ENCODE assay signal across 7 mouse cellular contexts in genomic region chr10:14055533-14055981, GRCm38 (mm10).
A peak's percentile ranks its signal among the peaks of the same experiment; 100 is the strongest.
DNase-seq lines count a peak whose midpoint lies in the region; ATAC-seq and TF ChIP-seq lines count a peak whose summit lies in the region.

No protein-coding gene starts in this region.

- H3K4me3 ChIP-seq in lung, embryonic 16.5 days (ENCODE audit: low read length): no peak overlapping the region
- H3K4me3 ChIP-seq in cerebellum, adult 2 months (replicated peaks; ENCODE audit: insufficient read depth, low read depth, low read length): no peak overlapping the region
- no peak overlapping the region for H3K4me3 ChIP-seq in intestine, embryonic 16.5 days (ENCODE audit: low read length)
- no peak overlapping the region for H3K4me3 ChIP-seq in neural tube, embryonic 15.5 days (replicated peaks)

- H3K9ac ChIP-seq in lung, embryonic 16.5 days (ENCODE audit: low read length): no peak overlapping the region
- H3K9ac ChIP-seq in intestine, embryonic 16.5 days (ENCODE audit: low read depth, low read length): no peak overlapping the region
- H3K9ac ChIP-seq in neural tube, embryonic 15.5 days (replicated peaks): no peak overlapping the region

- no peak overlapping the region for H3K4me2 ChIP-seq in lung, embryonic 16.5 days (ENCODE audit: low read depth, low read length)
- no peak overlapping the region for H3K4me2 ChIP-seq in intestine, embryonic 16.5 days (ENCODE audit: low read depth, low read length)
- no peak overlapping the region for H3K4me2 ChIP-seq in neural tube, embryonic 15.5 days

- no peaks in the 10 kb centered on the region for H3K9me3 ChIP-seq in lung, embryonic 16.5 days (ENCODE audit: control insufficient read depth, low read length)
- no peaks in the 10 kb centered on the region for H3K9me3 ChIP-seq in intestine, embryonic 16.5 days (ENCODE audit: control insufficient read depth, low read length)
- no peaks in the 10 kb centered on the region for H3K9me3 ChIP-seq in neural tube, embryonic 15.5 days (replicated peaks)

- H3K36me3 ChIP-seq in lung, embryonic 16.5 days (ENCODE audit: control insufficient read depth, insufficient read depth, low read length): no peaks in the 10 kb centered on the region
- no peaks in the 10 kb centered on the region for H3K36me3 ChIP-seq in intestine, embryonic 16.5 days (ENCODE audit: control insufficient read depth, insufficient read depth, low read length)
- H3K36me3 ChIP-seq in neural tube, embryonic 15.5 days: no peaks in the 10 kb centered on the region

- no peak overlapping the region for H3K27ac ChIP-seq in lung, embryonic 16.5 days (ENCODE audit: low read length)
- H3K27ac ChIP-seq in cerebellum, adult 2 months (ENCODE audit: insufficient read depth, low read length): peak overlapping the region; percentile 89; the same call in 1 of the 2 replicates
- peak overlapping the region; percentile 43 for H3K27ac ChIP-seq in intestine, embryonic 16.5 days (ENCODE audit: low read length)
- H3K27ac ChIP-seq in neural tube, embryonic 15.5 days (replicated peaks): peak overlapping the region; percentile 19; the same call in 1 of the 2 replicates

- H3K27me3 ChIP-seq in lung, embryonic 16.5 days (ENCODE audit: control insufficient read depth, insufficient read depth, low read depth, low read length): no peaks in the 10 kb centered on the region
- no peaks in the 10 kb centered on the region for H3K27me3 ChIP-seq in cerebellum, adult 2 months (ENCODE audit: control insufficient read depth, insufficient read depth, low read length)
- no peaks in the 10 kb centered on the region for H3K27me3 ChIP-seq in intestine, embryonic 16.5 days (replicated peaks; ENCODE audit: control insufficient read depth, insufficient read depth, low read length)
- no peaks in the 10 kb centered on the region for H3K27me3 ChIP-seq in neural tube, embryonic 15.5 days (replicated peaks)

- TF ChIP-seq POLR2A in cerebellum, adult 2 months (IDR thresholded peaks at IDR 0.05; ENCODE audit: borderline replicate concordance, insufficient read depth, low read length): no peak

- DNase-seq in lung, postnatal 25 days (ENCODE audit: low spot score): no peak
- DNase-seq in cerebellum, adult 2 months: peak; percentile 68 to 90
- peak; percentile 59 for DNase-seq in gonadal fat pad, adult 2 months (ENCODE audit: low read depth)
- no peak for DNase-seq in thymus, postnatal 4 days

- whole genome bisulfite sequencing in lung, embryonic 16.5 days: 22% methylated on average over 9 of the region's 9 CpGs
- 10% methylated on average over 9 of the region's 9 CpGs for WGBS in cerebellum, adult 2 months
- 30% methylated on average over 9 of the region's 9 CpGs for WGBS in intestine, embryonic 16.5 days
- WGBS in neural tube, embryonic 15.5 days: 23% methylated on average over 9 of the region's 9 CpGs

- ATAC-seq in lung, embryonic 16.5 days (ENCODE audit: low read depth): peak; percentile 34
- ATAC-seq in intestine, embryonic 16.5 days: peak; percentile 78
- ATAC-seq in neural tube, embryonic 15.5 days (ENCODE audit: low FRiP score): 0 out of 2 replicates have a peak, but pooled peaks have one; percentile 30

- peaks cover 20% of the 10 kb centered on the region for H3K4me1 ChIP-seq in lung, embryonic 16.5 days (replicated peaks; ENCODE audit: control insufficient read depth, insufficient read depth, low read length)
- H3K4me1 ChIP-seq in cerebellum, adult 2 months (ENCODE audit: control insufficient read depth, insufficient read depth, low read length): peaks cover 44% of the 10 kb centered on the region
- peaks cover 12% of the 10 kb centered on the region; the same call in 1 of the 2 replicates for H3K4me1 ChIP-seq in intestine, embryonic 16.5 days (ENCODE audit: control insufficient read depth, insufficient read depth, low read length)
- peaks cover 27% of the 10 kb centered on the region for H3K4me1 ChIP-seq in neural tube, embryonic 15.5 days

- TF ChIP-seq CTCF in cerebellum, adult 2 months (IDR thresholded peaks at IDR 0.05; ENCODE audit: borderline replicate concordance, insufficient read depth, low read depth, low read length): no peak

Comparison
In these comparisons a context has a peak if more than half of its experiments do, and no peak if none do; other contexts are left out.
1. DNase-seq: peak in cerebellum, adult 2 months (2 of 2) and gonadal fat pad, adult 2 months (single experiment); none in lung, postnatal 25 days (single experiment) and thymus, postnatal 4 days (single experiment).
2. Peak in every context shown above with its lines, with median percentiles within 50 percentile points of each other: ATAC-seq.